Mouse (Mus musculus): Measurements from ENCODE around the gene Acad9.
A peak's percentile ranks its signal among the peaks of the same experiment; 100 is the strongest.

The Acad9 gene

DNA sequence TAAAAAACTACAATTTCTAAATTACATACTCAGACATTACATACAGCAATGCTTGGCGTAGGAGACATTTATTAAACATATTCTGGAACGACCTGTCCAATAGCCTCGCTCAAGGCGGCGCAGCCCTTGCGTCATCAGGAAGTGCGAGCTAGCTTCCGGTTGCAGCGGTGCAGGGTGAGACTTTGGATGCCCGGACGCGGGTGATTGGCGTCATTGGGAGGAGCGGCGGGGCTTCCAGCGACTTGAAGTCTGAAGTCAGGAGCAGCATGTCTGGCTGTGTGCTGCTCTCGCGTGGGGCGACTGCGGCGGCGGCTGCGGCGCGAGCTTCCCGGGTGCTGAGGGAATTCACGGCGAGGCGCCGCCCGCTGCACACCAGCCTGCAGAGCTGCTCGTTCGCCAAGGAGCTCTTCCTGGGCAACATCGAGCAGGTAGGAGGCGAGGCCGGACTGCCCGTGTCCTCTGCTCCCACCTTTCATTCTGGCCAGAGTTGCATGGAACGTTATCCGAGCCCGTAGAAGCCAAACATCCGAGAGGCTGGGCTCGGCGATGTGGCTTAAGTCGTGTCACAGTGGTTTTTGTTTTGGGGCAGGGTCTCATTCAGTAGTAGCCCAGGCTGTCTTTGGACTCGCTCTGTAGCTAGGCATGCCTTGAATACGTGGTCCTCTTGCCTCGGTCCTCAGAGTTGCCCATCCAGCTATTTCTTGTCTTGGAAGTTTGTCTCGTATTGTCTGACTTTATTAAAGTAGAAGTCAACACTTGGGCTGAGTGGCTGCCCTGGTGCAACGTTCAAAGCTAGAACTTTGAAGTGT lies at the start of gene Acad9:
Acad9 (plus strand) TSS at position 137 of the 809 bp plus-strand sequence.
- DNase-seq (ENCODE audit: low spot score): peak; percentile 96

DNA sequence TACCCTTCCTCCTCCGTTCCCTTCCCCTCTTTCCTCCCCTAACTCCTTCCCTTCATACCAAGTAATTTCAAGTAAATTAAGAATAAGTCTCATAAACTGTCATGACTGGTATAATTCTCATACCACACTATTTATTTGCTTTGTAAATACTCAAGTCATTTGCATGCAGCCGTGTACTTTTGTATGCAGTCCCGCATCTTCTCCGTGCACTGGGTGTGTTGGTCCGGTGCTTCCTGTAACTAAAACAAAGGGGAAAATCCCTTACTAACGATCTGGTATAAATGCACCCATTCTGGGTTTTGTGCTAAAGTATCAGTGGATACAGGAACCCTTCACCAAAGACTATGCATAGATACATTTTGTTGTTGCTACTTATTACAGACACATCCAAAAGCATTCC lies 40.0 kb upstream of the Acad9 start:
- DNase-seq (ENCODE audit: low spot score): no peak

DNA sequence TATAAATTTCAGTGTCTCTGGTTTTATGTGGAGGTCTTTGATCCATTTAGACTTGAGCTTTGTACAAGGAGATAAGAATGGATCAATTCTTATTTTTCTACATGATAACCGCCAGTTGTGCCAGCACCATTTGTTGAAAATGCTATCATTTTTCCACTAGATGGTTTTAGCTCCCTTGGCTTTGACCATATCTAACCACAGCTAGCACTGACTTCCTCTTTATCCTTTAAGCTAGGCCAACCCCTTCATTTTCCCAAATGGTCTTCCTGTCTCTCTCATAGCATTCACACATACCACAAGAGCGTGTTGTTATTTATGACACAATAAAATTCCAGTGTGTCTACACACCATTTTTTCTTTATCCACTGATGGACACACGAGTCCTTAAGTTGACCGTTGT lies 35.8 kb upstream of the Acad9 start:
- DNase-seq (ENCODE audit: low spot score): no peak

DNA sequence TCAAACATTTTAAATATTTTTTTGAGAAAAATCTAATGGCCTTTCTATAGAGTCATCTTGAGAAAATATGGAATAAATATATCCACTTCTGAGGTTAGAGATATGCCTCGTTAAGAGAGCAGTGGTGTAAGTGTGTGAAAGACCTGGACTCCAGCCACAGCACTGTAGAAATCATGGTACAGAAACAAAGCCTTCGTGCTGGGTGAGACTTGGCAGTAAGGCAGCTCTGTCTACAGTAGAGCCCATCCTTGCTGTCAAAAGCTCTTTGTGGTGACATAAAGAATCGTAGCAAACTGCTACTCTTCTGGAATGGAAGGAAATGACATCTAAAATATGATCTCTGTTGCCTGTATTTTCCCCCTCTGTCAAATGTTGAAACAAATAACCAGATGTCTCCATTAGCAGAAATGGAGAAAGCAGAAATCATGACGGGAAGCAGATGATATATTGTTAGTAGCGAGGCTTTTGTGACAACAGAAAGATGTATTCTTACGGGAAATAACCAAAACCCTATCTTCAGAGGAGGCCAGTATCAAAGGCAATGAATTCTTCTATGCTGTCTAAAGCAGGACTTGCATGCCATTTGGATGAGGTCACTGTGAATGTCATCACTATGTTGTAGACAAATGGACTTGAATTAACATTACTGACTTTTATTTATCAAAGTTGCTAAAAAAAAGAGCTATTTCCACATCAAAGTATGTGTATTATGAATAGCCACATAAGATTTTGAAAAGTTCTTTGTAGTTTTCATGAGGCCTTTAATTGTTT lies 33.9 kb upstream of the Acad9 start:
- DNase-seq (ENCODE audit: low spot score): no peak

DNA sequence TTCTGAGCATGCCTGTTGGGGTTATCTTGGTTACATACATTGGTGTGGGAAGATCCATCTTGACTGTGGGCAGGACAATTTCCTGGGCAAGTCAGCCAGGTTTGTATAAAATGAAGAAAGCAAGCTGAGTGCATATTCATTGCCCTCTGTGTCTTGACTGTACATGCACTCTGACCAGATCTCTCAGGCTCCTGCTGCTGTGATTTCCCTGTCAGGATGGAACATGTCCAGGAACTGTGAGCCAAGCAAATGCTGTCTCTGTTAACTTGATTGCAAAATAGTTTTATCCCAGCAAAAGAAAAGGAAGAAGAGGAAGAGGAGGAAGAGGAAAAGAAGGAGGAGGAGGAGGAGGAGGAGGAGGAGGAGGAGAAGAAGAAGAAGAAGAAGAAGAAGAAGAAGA lies 21.3 kb upstream of the Acad9 start:
- no peak for DNase-seq (ENCODE audit: low spot score)

DNA sequence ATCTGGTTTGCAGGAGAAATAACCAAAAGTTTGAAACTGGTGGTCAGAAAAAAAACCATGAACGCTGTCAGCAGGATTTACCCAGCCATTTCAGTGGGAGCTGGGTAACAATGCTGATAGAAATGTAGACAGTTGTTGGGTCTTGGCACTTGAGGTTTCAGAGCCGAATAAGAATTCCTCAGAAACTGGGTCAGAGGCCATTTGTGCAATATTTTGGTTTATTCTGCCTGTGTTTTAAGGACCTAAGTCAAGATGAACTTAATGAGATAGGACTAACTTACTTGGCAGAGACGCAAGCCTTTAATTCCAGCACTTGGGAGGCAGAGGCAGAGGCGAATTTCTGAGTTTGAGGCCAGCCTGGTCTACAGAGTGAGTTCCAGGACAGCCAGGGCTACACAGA lies 20.7 kb upstream of the Acad9 start:
- DNase-seq (ENCODE audit: low spot score): no peak

DNA sequence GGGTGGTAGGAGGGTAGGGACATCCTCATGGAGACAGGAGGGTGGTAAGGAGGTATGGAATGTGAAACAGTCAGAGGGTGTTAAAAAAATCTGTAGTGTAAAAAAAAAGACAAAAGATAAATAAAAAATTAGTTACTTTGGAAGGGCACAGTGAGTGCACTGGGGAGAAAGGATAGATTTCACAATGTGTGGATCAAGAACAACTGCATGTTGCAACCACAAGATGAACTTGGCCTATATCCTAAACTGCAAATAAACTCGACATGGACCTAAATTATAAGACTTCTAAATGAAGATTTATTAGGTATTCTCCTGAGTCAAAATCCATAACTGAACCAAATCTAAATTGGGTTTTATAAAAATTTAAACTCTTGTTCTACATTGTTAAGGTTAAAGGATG lies 16.7 kb upstream of the Acad9 start:
- no peak for DNase-seq (ENCODE audit: low spot score)

DNA sequence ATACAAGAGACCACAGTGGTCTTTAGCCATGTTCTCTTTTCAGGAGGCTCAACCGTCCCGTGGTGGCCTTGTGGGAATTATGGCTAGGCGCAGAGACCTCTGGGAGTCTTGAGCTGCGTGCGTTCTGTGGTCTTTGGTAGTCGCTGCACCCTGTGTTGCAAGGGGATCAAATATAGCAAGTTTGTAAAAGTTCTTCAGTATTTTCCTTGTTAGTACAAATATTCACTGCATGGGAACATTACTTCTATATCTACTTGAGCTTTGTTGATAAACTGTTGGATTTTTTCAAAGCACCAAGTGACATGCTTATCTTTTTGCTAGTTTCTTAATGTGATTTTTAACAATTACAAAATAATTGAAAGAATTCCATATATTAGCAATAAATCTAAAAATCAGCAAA lies 12.3 kb upstream of the Acad9 start, which contains the start of gene Ccdc144b:
Ccdc144b (minus strand) TSS at position 101 of the 400 bp plus-strand sequence.
- no peak for DNase-seq (ENCODE audit: low spot score)

DNA sequence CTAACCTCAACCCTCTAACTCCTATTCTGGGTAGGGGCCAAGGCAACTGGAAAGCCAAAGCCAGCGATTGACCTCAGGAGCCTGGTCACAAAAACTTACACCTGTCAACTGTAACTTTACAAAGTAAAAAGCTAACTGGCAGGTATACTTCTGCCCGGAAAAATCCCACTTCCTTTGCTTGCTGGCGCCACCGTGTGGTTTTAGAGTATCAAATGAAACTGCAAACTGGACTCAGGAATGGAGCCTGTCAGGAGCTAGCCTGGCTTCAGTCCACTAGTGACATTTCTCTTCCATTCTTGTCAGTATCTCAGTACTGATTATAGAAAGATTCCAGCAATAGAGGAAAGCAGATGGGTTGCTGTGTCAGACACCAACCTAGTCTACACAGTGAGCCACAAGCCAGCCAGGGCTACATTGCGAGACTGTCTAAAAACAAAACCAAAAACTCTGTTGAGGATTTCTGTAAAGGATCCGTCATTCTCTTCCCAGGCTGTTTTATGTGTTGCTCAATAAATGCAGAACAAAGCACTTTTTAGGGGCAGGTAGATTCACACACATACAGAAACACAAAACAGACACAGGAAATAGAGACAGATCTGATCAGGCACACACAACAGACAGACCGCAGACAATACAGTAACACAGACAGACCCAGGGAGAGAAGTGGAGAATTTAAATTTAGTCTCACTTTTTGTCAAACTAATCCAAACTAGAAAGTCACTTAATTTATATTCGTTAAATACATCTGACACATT lies 5.5 kb upstream of the Acad9 start:
- peak; percentile 77 for DNase-seq (ENCODE audit: low spot score)

DNA sequence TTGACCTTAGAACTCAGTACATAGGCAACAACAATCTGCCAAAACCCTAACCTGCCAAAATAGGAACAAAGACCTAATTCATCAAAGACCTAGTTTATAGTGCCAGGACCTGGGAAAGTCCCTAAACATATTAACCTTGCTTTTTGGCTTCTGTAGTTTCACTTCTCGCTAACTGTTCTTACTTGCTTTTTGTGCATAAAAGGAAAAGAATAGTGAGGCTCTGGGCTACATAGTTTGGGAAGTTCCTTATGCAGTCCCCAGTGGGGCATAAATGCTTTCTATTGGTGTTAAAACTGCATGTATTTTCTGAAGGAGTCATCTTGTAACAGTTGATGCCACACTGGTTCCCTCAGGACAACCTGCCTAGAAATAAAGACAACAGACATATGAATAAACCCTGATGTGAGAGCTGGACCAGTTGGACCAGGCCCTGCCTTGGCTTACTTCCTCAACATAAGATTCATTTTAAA lies 1.2 kb upstream of the Acad9 start:
- DNase-seq (ENCODE audit: low spot score): no peak

DNA sequence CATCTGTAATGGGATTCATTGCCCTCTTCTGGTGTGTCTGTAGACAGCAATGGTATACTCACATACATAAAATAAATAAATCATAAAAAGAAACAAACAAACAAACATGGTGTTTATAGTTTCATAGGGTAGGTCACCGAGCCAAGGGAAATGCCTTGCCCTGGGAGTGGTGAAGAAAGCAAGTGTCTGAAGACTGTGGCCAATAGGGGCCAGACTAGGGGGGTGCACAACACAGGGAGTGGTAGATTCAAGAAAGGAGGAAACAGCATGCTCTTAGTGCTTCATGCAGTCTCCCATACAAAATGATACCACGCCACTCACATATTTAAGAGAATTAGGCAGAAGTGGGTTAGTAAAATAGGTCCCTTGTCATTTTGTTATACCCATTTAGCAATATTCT lies 613 bp upstream of the Acad9 start:
- DNase-seq (ENCODE audit: low spot score): no peak

DNA sequence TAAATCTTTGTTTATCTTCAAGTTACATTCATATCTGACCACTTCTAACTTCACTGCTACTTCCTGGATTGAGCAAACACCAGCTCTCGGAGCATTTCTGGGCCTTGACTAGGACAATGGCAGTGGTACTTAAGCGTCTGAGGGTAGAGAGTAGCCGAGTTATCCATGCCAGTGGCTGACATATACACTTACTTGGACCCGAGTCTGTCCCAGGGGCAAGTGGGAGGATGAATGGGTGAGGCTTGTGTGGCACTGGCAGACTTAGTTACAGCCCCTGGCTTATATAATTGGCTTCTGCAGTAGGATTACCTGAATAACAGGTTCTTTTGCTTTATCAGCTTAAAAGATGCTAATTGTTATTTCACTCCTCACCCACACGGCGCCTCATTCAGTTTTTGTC lies 2.0 kb downstream of the Acad9 start:
- DNase-seq (ENCODE audit: low spot score): no peak

DNA sequence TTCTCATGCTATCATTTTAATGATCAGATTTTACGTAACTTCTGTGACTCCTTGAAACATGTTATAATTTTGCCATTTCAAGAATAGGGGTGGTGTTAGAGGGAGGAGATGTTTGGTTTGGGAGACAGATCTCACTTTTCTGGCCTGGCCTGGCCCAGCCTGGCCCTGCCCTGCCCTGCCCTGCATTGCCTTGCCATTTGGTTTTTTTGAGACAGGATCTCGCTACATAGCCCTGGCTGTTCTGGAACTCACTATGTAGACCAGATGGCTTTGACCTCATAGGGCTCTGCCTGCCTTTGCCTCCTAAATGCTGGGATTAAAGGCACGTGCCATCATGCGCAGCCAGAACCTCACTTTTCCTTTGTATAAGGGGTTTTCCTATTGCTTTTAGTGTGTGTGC lies 4.7 kb downstream of the Acad9 start:
- no peak for DNase-seq (ENCODE audit: low spot score)

DNA sequence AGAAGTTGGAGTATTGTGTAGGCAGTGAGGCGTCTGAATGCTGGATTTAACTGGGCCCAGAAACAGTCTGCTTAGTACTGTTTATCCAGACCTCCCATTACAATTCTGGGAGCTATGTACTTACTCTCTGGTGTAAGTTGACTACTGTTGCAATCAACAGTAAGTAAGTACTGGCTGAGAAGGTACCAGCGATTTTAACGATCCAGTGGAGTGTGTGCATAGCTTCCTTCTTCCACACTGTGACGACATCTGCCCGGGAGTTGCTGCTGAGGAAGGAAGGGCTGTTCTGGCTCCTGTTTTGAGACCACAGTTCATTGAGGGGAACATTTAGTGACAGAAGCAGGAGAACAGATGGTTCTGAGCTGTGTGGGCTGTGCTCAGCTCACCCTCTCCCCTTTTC lies 5.3 kb downstream of the Acad9 start:
- DNase-seq (ENCODE audit: low spot score): no peak

DNA sequence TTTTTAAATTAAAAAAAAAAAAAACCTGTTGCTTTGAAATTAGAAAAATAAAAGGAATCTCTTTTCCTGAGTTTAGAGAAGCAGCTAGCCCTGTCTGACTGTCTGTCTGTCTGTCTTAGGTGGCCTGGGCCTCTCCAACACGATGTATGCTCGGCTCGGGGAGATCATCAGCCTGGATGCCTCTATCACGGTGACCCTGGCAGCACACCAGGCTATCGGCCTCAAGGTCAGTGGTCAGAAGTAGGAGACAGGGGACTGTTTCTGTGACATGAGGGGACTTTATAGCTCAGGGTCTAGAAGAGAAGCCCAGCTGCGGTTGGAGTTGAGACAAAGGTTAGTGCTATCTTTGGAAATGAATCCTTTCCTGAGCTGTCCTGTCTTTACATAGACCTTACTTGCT lies 8.5 kb downstream of the Acad9 start:
- no peak for DNase-seq (ENCODE audit: low spot score)

DNA sequence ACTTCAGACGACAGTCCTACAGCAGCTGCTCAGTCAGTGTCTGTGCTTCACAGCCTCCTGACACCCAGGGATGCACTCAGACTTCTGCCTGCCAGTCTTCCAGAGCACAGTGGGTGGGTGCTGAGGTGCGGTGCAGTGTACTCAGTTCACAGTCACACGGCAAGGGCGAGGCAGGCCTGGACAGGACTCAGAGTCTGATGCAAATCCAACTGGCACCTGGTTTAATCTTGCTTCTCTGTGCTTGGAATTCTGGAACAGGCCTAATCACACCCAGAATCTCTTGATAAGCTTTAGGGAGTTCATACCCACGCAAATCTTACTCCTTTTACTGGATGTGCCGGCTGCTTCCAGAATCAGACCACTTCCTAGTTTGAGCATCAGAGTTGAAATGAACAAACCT lies 9.7 kb downstream of the Acad9 start:
- DNase-seq (ENCODE audit: low spot score): no peak

DNA sequence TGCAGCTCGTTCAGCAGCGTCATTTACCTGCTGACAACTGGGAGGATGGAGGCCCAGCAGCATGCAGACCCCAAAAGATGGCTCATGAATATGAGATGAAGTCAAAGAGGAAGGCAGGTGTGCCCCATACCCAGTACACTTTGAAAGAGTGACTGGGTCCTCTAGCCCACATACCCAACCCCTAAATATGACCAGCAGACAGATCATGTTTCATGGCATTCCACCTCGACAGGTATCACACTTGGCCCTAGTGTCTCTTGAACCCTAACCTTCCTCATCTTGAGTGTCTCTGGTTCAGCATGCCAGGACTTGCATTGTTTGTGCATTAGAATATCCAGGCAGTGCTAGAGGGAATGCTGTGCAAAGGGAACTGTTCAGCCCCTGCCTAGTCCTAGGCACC lies 11.6 kb downstream of the Acad9 start:
- DNase-seq (ENCODE audit: low spot score): no peak

DNA sequence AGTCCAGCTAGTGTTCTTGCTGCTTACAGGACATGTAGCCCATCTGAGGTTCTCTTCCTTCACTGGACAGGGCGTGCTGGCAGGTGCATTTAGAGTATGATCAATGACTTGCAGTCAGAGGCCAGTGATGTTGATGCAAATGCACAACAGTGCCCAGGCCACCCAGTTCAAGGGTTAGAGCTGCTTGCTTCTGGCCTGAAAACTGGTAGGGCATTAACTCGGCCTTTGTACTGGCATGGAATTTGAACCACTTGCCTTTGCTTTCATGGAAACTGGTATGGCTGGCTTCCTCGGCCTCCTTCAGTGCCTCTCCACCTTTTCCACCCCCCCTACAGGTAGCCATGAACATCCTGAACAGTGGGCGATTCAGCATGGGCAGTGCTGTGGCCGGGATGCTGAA lies 14.1 kb downstream of the Acad9 start:
- DNase-seq (ENCODE audit: low spot score): no peak

DNA sequence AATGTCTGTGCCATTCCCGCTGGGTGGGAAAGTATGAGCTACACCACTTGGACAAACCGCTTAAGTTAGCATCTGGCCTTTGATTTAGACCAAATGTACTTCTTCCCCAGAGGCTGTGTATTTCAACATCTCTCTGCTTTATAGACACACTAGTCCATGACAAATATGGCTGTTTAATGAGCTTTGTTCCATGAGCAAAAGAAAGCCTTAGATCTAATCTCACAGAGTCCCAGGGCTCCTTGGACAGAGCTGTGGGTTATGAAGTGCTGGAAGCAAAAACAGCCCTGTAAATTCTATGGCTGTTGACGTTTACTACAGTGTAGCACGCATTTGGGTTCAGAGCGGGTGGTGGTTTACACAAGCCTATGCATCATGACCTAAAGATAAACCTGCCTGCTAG lies 15.0 kb downstream of the Acad9 start:
- no peak for DNase-seq (ENCODE audit: low spot score)

DNA sequence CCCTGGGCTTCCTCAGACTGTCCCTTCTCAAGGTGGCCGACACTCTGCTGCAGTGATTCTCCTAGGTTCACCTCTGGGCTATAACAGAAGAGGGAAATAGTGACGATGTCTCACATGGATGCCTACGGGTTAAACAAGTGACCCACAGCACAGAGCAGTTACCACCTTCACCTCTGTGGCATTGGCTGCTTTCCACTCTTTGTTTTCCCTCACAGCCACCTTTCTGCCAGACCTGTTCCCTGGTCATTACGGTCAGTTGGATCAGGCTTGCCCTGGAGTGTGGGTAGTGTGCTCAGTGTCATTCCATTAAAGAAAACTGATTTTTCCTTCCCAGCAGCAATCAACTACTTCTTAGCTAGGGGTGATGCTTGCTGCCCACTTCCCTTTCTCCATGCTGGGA lies 17.1 kb downstream of the Acad9 start:
- no peak for DNase-seq (ENCODE audit: low spot score)

DNA sequence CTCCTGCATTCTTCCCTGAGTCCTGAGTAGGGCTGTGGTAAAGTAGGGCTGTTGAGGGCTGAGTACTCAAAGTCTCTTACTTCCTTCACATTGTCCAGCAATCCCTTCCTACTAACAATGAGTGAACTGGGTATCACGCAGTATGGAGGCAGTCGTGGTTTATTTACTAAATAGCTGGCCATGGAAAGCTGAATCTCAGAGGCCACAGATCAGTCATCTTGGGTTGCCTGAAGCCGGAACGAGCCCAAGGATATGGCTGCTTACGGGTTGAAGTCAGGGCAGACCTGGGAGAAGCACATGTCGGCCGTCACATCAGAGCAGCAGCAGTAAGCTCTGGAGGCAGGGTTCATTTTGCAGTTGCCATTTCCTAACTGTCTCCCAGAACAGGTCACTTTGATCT lies 17.6 kb downstream of the Acad9 start:
- no peak for DNase-seq (ENCODE audit: low spot score)

DNA sequence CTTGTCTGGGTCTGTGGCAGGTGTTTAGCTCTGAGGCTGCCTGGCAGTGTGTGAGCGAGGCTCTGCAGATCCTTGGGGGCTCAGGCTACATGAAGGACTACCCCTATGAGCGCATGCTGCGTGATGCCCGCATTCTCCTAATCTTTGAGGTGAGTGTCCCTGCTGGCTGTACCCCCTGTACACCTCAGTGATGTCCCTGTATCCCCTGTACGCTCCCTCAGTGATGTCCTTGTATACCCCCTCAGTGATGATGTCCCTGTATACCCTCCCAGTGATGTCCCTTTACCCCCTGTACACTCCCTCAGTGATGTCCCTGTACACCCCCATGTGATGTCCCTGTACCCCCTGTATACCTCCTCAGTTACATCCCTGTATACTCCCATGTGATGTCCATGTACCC lies 19.6 kb downstream of the Acad9 start:
- DNase-seq (ENCODE audit: low spot score): no peak

DNA sequence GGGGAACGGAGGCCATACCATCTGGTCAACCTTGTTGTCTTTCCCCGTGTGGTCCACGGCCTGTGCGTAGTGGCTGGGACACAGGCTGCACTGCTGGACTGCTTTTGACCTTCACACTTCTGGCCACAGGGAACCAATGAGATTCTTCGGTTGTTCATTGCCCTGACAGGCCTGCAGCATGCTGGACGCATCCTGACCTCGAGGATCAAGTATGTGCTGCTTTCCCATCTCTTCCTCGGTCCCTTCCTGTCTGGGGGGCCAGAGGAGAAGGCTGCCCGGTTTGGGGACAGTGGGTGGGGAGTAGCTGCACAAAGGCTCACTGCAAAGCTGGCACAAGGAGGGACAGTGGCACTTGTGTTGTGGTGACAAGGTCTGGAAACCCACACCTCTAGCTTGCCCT lies 21.8 kb downstream of the Acad9 start:
- no peak for DNase-seq (ENCODE audit: low spot score)
